Mouse (Mus musculus) ES-E14 (cell line): ENCODE measurements at regions not wholly inside any gene's neighbourhood (a gene's known extent, or its start where the extent isn't known, plus 50 kb on each side); places are given as distances from the start of the nearest gene placed in this dataset.

Experiments
- DNase-seq: peaks from one replicate; pipeline ENCODE4 v3.0.0-alpha.2; 2013; ENCODE audit warnings: low read depth, low spot score
- H3K27ac ChIP-seq: 2 replicates; pipeline ENCODE4 v1.5.1; 2012; ENCODE audit warnings: low read depth, mild to moderate bottlenecking, low read length, moderate library complexity, mixed read lengths; ENCODE audit not compliant: poor library complexity, insufficient read depth, severe bottlenecking
- H3K36me3 ChIP-seq: 2 replicates; pipeline ENCODE4 v1.6.1; 2012; ENCODE audit warnings: mild to moderate bottlenecking, low read length, moderate library complexity, mixed read lengths; ENCODE audit not compliant: control insufficient read depth, poor library complexity, insufficient read depth, severe bottlenecking
- H3K4me1 ChIP-seq, 2 experiments: fragments of 150-350 bp in 1 of 2; sonication (generic) in 1 of 2; 2 replicates each; pipeline ENCODE4 v1.6.1; 2012; ENCODE audit warnings: low read length in 2 of 2, mild to moderate bottlenecking in 1 of 2, mixed read lengths in 1 of 2; ENCODE audit not compliant: control insufficient read depth in 2 of 2, insufficient read depth in 2 of 2, poor library complexity in 1 of 2
- H3K4me3 ChIP-seq, 2 experiments: fragments of 150-350 bp in 1 of 2; sonication (generic) in 1 of 2; 2 replicates each; pipeline ENCODE4 v1.5.1; 2012; ENCODE audit warnings: low read length in 2 of 2, low read depth in 1 of 2, mild to moderate bottlenecking in 1 of 2, mixed read lengths in 1 of 2; ENCODE audit not compliant: insufficient read depth in 1 of 2, poor library complexity in 1 of 2, severe bottlenecking in 1 of 2
- H3K9ac ChIP-seq: 2 replicates; pipeline ENCODE4 v1.6.1; 2012; ENCODE audit warnings: low read depth, mild to moderate bottlenecking, low read length, mixed read lengths; ENCODE audit not compliant: poor library complexity, insufficient read depth, severe bottlenecking
- H3K9me3 ChIP-seq: fragments of 150-350 bp; sonication (generic); 2 replicates; pipeline ENCODE4 v1.6.1; 2012; ENCODE audit warnings: low read depth, mild to moderate bottlenecking, low read length; ENCODE audit not compliant: control insufficient read depth, insufficient read depth
- CHD2 ChIP-seq: IDR thresholded peaks from 2 replicates; pipeline ENCODE4 v1.6.1; 2014; ENCODE audit warnings: mild to moderate bottlenecking, low read depth, low read length, inconsistent platforms
- HCFC1 ChIP-seq: IDR thresholded peaks from 2 replicates; pipeline ENCODE4 v1.6.1; 2012; ENCODE audit warnings: low read length, inconsistent platforms, borderline replicate concordance; ENCODE audit not compliant: insufficient read depth
- MAFK ChIP-seq: IDR thresholded peaks from 2 replicates; pipeline ENCODE4 v1.6.1; 2014; ENCODE audit warnings: mild to moderate bottlenecking, low read depth, low read length, inconsistent platforms; ENCODE audit not compliant: insufficient read depth
- ZC3H11A ChIP-seq: IDR thresholded peaks from 2 replicates; pipeline ENCODE4 v1.6.1; 2012; ENCODE audit warnings: low read depth, mild to moderate bottlenecking, inconsistent platforms, low read length, borderline replicate concordance
- ZNF384 ChIP-seq: IDR thresholded peaks from 2 replicates; pipeline ENCODE4 v1.6.1; 2012; ENCODE audit warnings: low read depth, low read length, inconsistent platforms
- in situ Hi-C, 2 experiments: fragments of 600-800 bp; cut with MboI; formaldehyde crosslinking; loops; one replicate each; pipeline ENCODE4 v1.15.1; 2025; ENCODE audit warnings: low sequenced_read_pairs in 2 of 2, inconsistent platforms in 1 of 2; ENCODE audit not compliant: unreplicated experiment in 2 of 2

DNA sequence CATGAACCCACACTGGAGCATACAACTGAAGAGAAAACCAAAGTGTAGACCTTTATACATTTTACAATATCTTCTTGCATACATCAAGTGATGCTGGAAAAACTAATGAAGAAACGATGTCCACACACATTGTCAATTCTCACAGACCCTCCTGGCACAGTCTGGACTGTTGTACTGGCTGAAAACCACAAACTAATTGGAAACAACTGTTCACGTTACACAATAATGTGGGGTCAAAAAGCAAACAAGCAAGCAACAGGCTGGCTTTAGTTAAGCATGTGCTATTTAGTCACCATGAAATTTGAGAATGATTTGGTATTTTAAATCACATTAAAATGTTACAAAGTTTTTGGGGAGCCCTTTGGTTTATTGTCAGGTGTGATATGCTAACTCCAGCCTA lies 155.9 kb upstream of the Mme start:
- no peak overlapping the region for H3K27ac ChIP-seq
- no peak for TF ChIP-seq HCFC1
- TF ChIP-seq CHD2 = no peak
- TF ChIP-seq ZC3H11A = no peak
- no peak for TF ChIP-seq ZNF384
- no peak for TF ChIP-seq MAFK
- no peak for DNase-seq
- no peaks in the 10 kb centered on the region for H3K9me3 ChIP-seq
- H3K9ac ChIP-seq = no peak overlapping the region
- peaks cover 0 to 2% of the 10 kb centered on the region in 2 experiments; a peak in 1 of 4 replicates for H3K4me1 ChIP-seq
- H3K4me3 ChIP-seq = no peak overlapping the region
- H3K36me3 ChIP-seq = no peaks in the 10 kb centered on the region
- in situ Hi-C loops = no loop called here

GRCm38 (mm10) chr3:63092901-63093300 lies 148.4 kb upstream of the Mme start:
- no peaks in the 10 kb centered on the region for H3K36me3 ChIP-seq
- H3K9me3 ChIP-seq = no peaks in the 10 kb centered on the region
- no peak overlapping the region for H3K4me3 ChIP-seq
- TF ChIP-seq ZNF384 (no peak), ZC3H11A (no peak), CHD2 (no peak), MAFK (no peak), HCFC1 (no peak)
- in situ Hi-C loops = no loop called here
- no peak overlapping the region for H3K9ac ChIP-seq
- H3K27ac ChIP-seq = no peak overlapping the region
- DNase-seq = no peak
- H3K4me1 ChIP-seq = no peaks in the 10 kb centered on the region

DNA sequence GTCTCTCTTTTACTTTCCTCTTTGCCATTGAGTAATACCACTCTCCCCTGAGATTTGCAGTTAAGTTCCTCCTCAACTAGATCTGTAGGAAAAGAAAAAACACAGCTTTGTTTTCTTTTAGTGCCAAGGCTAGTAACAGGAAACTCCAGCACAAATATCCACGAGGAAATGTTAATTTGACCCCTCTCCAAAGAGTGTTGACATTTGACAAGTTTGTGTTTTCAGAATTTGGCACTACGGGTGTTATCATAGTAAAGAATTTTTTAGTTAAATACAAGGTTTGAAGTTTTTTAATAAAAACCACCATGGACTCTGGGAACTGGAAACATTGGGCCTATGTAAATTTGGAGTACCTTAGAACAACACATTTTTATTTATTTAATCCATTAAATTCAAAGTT lies 126.1 kb upstream of the Mme start:
- DNase-seq = no peak
- H3K9me3 ChIP-seq = no peaks in the 10 kb centered on the region

GRCm38 (mm10) chr3:63131883-63132282 lies 109.5 kb upstream of the Mme start:
- no peaks in the 10 kb centered on the region for H3K9me3 ChIP-seq
- no peak for DNase-seq
- H3K9ac ChIP-seq = no peak overlapping the region
- no peak overlapping the region for H3K4me3 ChIP-seq
- H3K27ac ChIP-seq = no peak overlapping the region
- TF ChIP-seq CHD2 (no peak), MAFK (peak; percentile 98)
- no peaks in the 10 kb centered on the region for H3K36me3 ChIP-seq
- H3K4me1 ChIP-seq = no peaks in the 10 kb centered on the region
- in situ Hi-C loops = no loop called here

More for the DNA sequence above, 126.1 kb upstream of the Mme start:
- TF ChIP-seq MAFK (no peak), CHD2 (no peak), ZC3H11A (no peak)
- Histone ChIP-seq H3K27ac (no peak overlapping the region), H3K36me3 (no peaks in the 10 kb centered on the region), H3K9ac (no peak overlapping the region), H3K4me3 (no peak overlapping the region), H3K4me1 (no peaks in the 10 kb centered on the region)
- in situ Hi-C loops = no loop called here

GRCm38 (mm10) chr3:63137391-63138147 lies 103.8 kb upstream of the Mme start:
- TF ChIP-seq MAFK (no peak), ZNF384 (no peak), ZC3H11A (no peak), HCFC1 (no peak), CHD2 (no peak)
- in situ Hi-C loops = no loop called here
- Histone ChIP-seq H3K4me1 (no peaks in the 10 kb centered on the region), H3K36me3 (no peaks in the 10 kb centered on the region), H3K9ac (no peak overlapping the region), H3K27ac (no peak overlapping the region), H3K9me3 (no peaks in the 10 kb centered on the region), H3K4me3 (no peak overlapping the region)
- no peak for DNase-seq
